Mouse (Mus musculus) kidney, adult 2 months (tissue): ENCODE results near the gene Zg16.

Experiments
- CTCF ChIP-seq: fragments of 200-500 bp; conservative IDR thresholded peaks from 2 replicates; pipeline ENCODE4 v1.5.1; 2011; ENCODE audit warnings: low read depth, mild to moderate bottlenecking, control low read depth, low read length, moderate library complexity, mixed read lengths; ENCODE audit not compliant: insufficient read depth, insufficient read length
- POLR2A ChIP-seq: fragments of 200-500 bp; IDR thresholded peaks from one replicate; pipeline ENCODE4 v1.6.1; 2011; ENCODE audit warnings: low read depth, low read length, control low read depth

- no peak for TF ChIP-seq CTCF
- no peak for TF ChIP-seq POLR2A
Measured at GRCm38 (mm10) chr7:127020031-127020430, 67.1 kb downstream of the Zg16 start.
